Mouse (Mus musculus): ENCODE data around the gene Dnase1l2. TPM values are rescaled to one million over a fixed set of nuclear protein-coding genes. Genes with fewer than 3 reads are reported as not detected.

The Dnase1l2 gene
- total RNA-seq, 1 experiment = 1.2 TPM

DNA sequence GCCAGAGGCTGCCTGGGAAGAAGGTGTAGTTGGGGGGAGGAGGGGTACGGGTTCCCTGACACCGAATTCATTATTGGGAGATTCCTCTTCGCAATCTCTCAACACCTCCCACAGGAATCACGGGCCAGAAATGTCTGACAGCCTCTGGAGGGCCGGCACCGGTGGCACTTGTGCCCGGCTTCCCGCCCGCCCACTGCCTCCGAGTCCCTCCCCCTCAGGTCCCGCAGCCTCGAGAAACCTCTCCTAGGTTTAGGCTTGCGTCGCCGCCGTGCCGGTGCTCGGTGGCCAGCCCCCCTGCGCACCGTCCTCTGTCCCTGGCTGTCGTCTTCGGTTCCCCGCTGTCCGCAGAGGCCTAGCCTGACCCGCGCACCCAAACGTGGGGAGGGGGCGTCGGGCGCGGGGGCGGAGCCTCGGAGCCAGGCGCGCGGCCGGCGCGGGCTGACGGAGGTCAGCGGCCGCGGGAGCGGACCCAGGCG is 45.3 kb upstream of the Dnase1l2 start, which contains the start of gene Caskin1:
Gene Caskin1, plus strand, starts transcription at position 416 of the 476 bp plus-strand sequence.
- no peak for TF ChIP-seq CHD2 (IDR thresholded peaks at IDR 0.05; ENCODE audit: low read depth, low read length)
- TF ChIP-seq HCFC1 (IDR thresholded peaks at IDR 0.05; ENCODE audit: borderline replicate concordance, insufficient read depth, low read length) = no peak
- no peak for TF ChIP-seq ZNF384 (IDR thresholded peaks at IDR 0.05; ENCODE audit: low read depth, low read length)
- TF ChIP-seq ZC3H11A (IDR thresholded peaks at IDR 0.05; ENCODE audit: borderline replicate concordance, low read depth, low read length) = no peak
- TF ChIP-seq MAFK (IDR thresholded peaks at IDR 0.05; ENCODE audit: insufficient read depth, low read depth, low read length) = no peak
- DNase-seq (ENCODE audit: low read depth, low spot score) = no peak
- Histone ChIP-seq H3K27ac (ENCODE audit: insufficient read depth, low read depth, low read length, poor library complexity, severe bottlenecking) (no peak within 1 kb of the TSS), H3K36me3 (ENCODE audit: control insufficient read depth, insufficient read depth, low read length, poor library complexity, severe bottlenecking) (no peaks in the 10 kb centered on the region), H3K4me3 (ENCODE audit: insufficient read depth in 1 of 2, low read depth in 1 of 2, low read length in 2 of 2, poor library complexity in 1 of 2, severe bottlenecking in 1 of 2) (peak within 1 kb of the TSS; percentile 87 to 92), H3K9me3 (ENCODE audit: control insufficient read depth, insufficient read depth, low read depth, low read length) (no peaks in the 10 kb centered on the region), H3K4me1 (ENCODE audit: control insufficient read depth in 2 of 2, insufficient read depth in 2 of 2, low read length in 2 of 2, poor library complexity in 1 of 2) (peaks cover 4 to 9% of the 10 kb centered on the region in 2 experiments; a peak in 3 of 4 replicates), H3K9ac (ENCODE audit: insufficient read depth, low read depth, low read length, poor library complexity, severe bottlenecking) (peak within 1 kb of the TSS; percentile 78)
- in situ Hi-C loops (cut with MboI; ENCODE audit: low sequenced_read_pairs in 2 of 2, unreplicated experiment in 2 of 2) = no loop called here

DNA sequence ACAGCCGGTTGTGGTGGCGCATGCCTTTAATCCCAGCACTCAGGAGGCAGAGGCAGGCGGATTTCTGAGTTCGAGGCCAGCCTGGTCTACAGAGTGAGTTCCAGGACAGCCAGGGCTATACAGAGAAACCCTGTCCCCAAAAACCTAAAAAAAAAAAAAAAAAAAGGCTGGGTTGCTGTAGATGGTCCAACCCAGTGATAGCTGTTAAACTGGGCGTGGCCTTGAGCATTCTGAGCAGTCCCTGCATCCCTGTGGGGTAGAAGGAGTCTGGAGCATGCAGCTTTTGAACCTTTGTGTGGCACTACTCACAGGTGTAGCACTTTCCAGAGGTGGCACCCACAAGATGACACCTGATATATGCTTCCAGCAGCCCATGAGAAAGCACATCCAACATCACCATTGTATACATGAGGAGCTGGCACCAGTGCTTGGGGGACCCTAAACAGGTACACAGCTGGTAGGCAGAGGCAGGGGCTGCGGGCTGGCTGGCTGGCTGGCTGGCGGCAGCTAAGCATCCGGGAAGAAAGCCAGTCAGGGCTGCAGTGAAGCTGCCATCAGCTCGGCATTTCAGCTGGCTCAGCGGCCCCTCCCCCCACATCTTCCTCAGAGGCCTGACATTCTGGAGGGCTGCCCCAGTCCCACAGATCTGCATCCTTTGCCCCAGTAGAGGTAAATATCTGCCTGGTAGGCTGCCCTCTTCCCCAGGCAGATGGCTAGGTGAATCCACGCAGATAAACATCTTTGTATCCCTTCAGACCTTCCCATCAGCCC is 42.4 kb upstream of the Dnase1l2 start:
- Histone ChIP-seq H3K27ac (ENCODE audit: insufficient read depth, low read depth, low read length, poor library complexity, severe bottlenecking) (no peak overlapping the region; the same call in 1 of the 2 replicates), H3K4me1 (ENCODE audit: control insufficient read depth in 2 of 2, insufficient read depth in 2 of 2, low read length in 2 of 2, poor library complexity in 1 of 2) (peaks cover 4 to 8% of the 10 kb centered on the region in 2 experiments; a peak in 3 of 4 replicates), H3K9me3 (ENCODE audit: control insufficient read depth, insufficient read depth, low read depth, low read length) (no peaks in the 10 kb centered on the region), H3K4me3 (ENCODE audit: insufficient read depth in 1 of 2, low read depth in 1 of 2, low read length in 2 of 2, poor library complexity in 1 of 2, severe bottlenecking in 1 of 2) (no peak overlapping the region), H3K36me3 (ENCODE audit: control insufficient read depth, insufficient read depth, low read length, poor library complexity, severe bottlenecking) (no peaks in the 10 kb centered on the region), H3K9ac (ENCODE audit: insufficient read depth, low read depth, low read length, poor library complexity, severe bottlenecking) (no peak overlapping the region)
- DNase-seq (ENCODE audit: low read depth, low spot score) = no peak
- in situ Hi-C loops (cut with MboI; ENCODE audit: low sequenced_read_pairs in 2 of 2, unreplicated experiment in 2 of 2) = no loop called here
- TF ChIP-seq HCFC1 (IDR thresholded peaks at IDR 0.05; ENCODE audit: borderline replicate concordance, insufficient read depth, low read length) (no peak), CHD2 (IDR thresholded peaks at IDR 0.05; ENCODE audit: low read depth, low read length) (no peak), ZNF384 (IDR thresholded peaks at IDR 0.05; ENCODE audit: low read depth, low read length) (peak; percentile 57; the same call in 1 of the 2 replicates), MAFK (IDR thresholded peaks at IDR 0.05; ENCODE audit: insufficient read depth, low read depth, low read length) (peak; percentile 73), ZC3H11A (IDR thresholded peaks at IDR 0.05; ENCODE audit: borderline replicate concordance, low read depth, low read length) (no peak)

DNA sequence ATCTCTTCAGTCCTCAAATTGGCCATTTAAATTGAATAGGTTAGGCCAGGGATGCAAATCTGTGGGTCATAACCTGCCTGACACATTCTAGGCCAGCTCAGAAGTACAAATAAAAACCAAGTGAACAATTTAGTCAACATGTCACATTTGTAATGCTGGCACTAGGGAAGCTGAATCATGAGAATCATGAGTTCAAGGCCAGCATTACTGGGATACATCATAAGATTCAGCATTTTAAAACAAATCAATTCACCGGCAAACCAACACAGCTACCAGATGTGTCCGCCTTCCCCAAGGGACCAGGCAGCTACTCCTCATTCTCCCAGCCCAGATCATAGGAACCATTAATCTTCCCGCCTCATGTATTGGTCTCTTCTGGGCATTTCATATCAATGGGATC is 40.6 kb upstream of the Dnase1l2 start:
- Histone ChIP-seq H3K27ac (ENCODE audit: insufficient read depth, low read depth, low read length, poor library complexity, severe bottlenecking) (no peak overlapping the region), H3K9me3 (ENCODE audit: control insufficient read depth, insufficient read depth, low read depth, low read length) (no peaks in the 10 kb centered on the region), H3K9ac (ENCODE audit: insufficient read depth, low read depth, low read length, poor library complexity, severe bottlenecking) (no peak overlapping the region), H3K4me1 (ENCODE audit: control insufficient read depth in 2 of 2, insufficient read depth in 2 of 2, low read length in 2 of 2, poor library complexity in 1 of 2) (peaks cover 4 to 11% of the 10 kb centered on the region in 2 experiments; a peak in 2 of 4 replicates), H3K36me3 (ENCODE audit: control insufficient read depth, insufficient read depth, low read length, poor library complexity, severe bottlenecking) (no peaks in the 10 kb centered on the region), H3K4me3 (ENCODE audit: insufficient read depth in 1 of 2, low read depth in 1 of 2, low read length in 2 of 2, poor library complexity in 1 of 2, severe bottlenecking in 1 of 2) (no peak overlapping the region)
- in situ Hi-C loops (cut with MboI; ENCODE audit: low sequenced_read_pairs in 2 of 2, unreplicated experiment in 2 of 2) = no loop called here
- TF ChIP-seq MAFK (IDR thresholded peaks at IDR 0.05; ENCODE audit: insufficient read depth, low read depth, low read length) (no peak), ZC3H11A (IDR thresholded peaks at IDR 0.05; ENCODE audit: borderline replicate concordance, low read depth, low read length) (no peak), HCFC1 (IDR thresholded peaks at IDR 0.05; ENCODE audit: borderline replicate concordance, insufficient read depth, low read length) (no peak), ZNF384 (IDR thresholded peaks at IDR 0.05; ENCODE audit: low read depth, low read length) (no peak), CHD2 (IDR thresholded peaks at IDR 0.05; ENCODE audit: low read depth, low read length) (no peak)
- DNase-seq (ENCODE audit: low read depth, low spot score) = no peak

DNA sequence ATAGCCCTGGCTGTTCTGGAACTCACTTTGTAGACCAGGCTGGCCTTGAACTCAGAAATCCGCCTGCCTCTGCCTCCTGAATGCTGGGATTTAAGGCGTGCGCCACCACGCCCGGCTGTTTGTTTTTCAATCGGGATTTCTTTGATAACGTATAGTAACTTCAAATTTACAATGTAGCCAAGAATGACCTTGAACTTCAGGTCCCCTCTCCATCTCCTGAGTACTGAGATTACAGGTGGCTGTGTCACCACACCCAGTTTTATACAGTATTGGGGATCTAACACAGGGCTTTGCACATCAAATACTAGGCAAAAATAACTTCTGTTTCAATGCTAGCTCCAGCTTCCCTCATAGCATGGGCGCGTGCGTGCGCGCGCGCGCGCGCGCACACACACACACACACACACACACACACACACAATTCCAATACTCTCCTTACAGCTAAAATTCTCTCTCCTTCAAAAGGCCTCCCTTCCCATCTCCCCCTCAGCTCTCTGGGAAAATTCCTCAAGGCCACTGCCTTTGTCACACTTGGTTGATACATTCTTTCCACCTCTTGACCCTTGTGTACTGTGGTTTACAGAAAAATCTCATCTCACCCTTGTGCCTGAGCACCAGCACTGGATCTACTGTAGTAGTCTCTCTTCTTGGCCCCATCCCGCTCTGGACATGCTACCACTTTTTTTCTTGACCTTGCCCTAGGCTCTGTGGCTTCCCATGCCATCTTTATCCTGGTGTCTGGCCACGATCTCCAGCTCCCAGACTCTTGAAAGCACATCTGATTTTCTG is 38.3 kb upstream of the Dnase1l2 start:
- no peak for DNase-seq (ENCODE audit: low read depth, low spot score)
- no peak overlapping the region for H3K4me3 ChIP-seq (ENCODE audit: insufficient read depth in 1 of 2, low read depth in 1 of 2, low read length in 2 of 2, poor library complexity in 1 of 2, severe bottlenecking in 1 of 2)
- no peak overlapping the region for H3K9ac ChIP-seq (ENCODE audit: insufficient read depth, low read depth, low read length, poor library complexity, severe bottlenecking)
- H3K4me1 ChIP-seq (ENCODE audit: control insufficient read depth in 2 of 2, insufficient read depth in 2 of 2, low read length in 2 of 2, poor library complexity in 1 of 2) = peaks cover 2 to 13% of the 10 kb centered on the region in 2 experiments; a peak in 2 of 4 replicates
- H3K9me3 ChIP-seq (ENCODE audit: control insufficient read depth, insufficient read depth, low read depth, low read length) = no peaks in the 10 kb centered on the region
- TF ChIP-seq ZC3H11A (IDR thresholded peaks at IDR 0.05; ENCODE audit: borderline replicate concordance, low read depth, low read length) (no peak), CHD2 (IDR thresholded peaks at IDR 0.05; ENCODE audit: low read depth, low read length) (no peak), ZNF384 (IDR thresholded peaks at IDR 0.05; ENCODE audit: low read depth, low read length) (no peak), MAFK (IDR thresholded peaks at IDR 0.05; ENCODE audit: insufficient read depth, low read depth, low read length) (no peak), HCFC1 (IDR thresholded peaks at IDR 0.05; ENCODE audit: borderline replicate concordance, insufficient read depth, low read length) (no peak)
- H3K27ac ChIP-seq (ENCODE audit: insufficient read depth, low read depth, low read length, poor library complexity, severe bottlenecking) = no peak overlapping the region; the same call in 1 of the 2 replicates
- in situ Hi-C loops (cut with MboI; ENCODE audit: low sequenced_read_pairs in 2 of 2, unreplicated experiment in 2 of 2) = no loop called here
- peaks cover 8% of the 10 kb centered on the region; the same call in 1 of the 2 replicates for H3K36me3 ChIP-seq (ENCODE audit: control insufficient read depth, insufficient read depth, low read length, poor library complexity, severe bottlenecking)

Data from ES-E14 (cell line).